Mouse (Mus musculus) heart, adult 2 months (tissue): ENCODE results near the gene Pard6a. TPM values are rescaled to one million over a fixed set of nuclear protein-coding genes. Genes with fewer than 3 reads are reported as not detected.

Experiments
- DNase-seq, 2 experiments: peaks; one replicate each; pipeline ENCODE4 v3.0.0; 2021
- H3K27ac ChIP-seq: fragments of 200-600 bp; 2 replicates; pipeline ENCODE4 v1.8.1; 2022
- H3K27me3 ChIP-seq: fragments of 200-500 bp; 2 replicates; pipeline ENCODE4 v1.6.1; 2012; ENCODE audit warnings: mild to moderate bottlenecking, low read length, inconsistent platforms, mixed read lengths; ENCODE audit not compliant: control insufficient read depth, insufficient read depth
- H3K36me3 ChIP-seq: fragments of 200-500 bp; 2 replicates; pipeline ENCODE4 v1.6.1; 2012; ENCODE audit warnings: low read length, inconsistent platforms; ENCODE audit not compliant: control insufficient read depth, insufficient read depth
- H3K4me1 ChIP-seq: fragments of 200-500 bp; 2 replicates; pipeline ENCODE4 v1.6.1; 2011; ENCODE audit warnings: low read length; ENCODE audit not compliant: control insufficient read depth, insufficient read depth
- H3K4me3 ChIP-seq: fragments of 200-600 bp; 2 replicates; pipeline ENCODE4 v1.8.1; 2022
- H3K79me2 ChIP-seq: fragments of 200-500 bp; replicated peaks from 2 replicates; pipeline ENCODE4 v1.6.1; 2012; ENCODE audit warnings: mild to moderate bottlenecking, inconsistent platforms, low read length, moderate library complexity, mixed read lengths; ENCODE audit not compliant: control insufficient read depth, insufficient read depth
- H3K9ac ChIP-seq: fragments of 200-500 bp; 2 replicates; pipeline ENCODE4 v1.6.1; 2012; ENCODE audit warnings: low read depth, mild to moderate bottlenecking, control low read depth, inconsistent platforms, low read length, mixed read lengths
- CTCF ChIP-seq: fragments of 200-600 bp; IDR thresholded peaks from 2 replicates; pipeline ENCODE4 v1.8.1; 2022; ENCODE audit warnings: antibody characterized with exemption, mild to moderate bottlenecking, moderate library complexity
- EP300 ChIP-seq: fragments of 200-500 bp; IDR thresholded peaks from 2 replicates; pipeline ENCODE4 v1.6.1; 2011; ENCODE audit warnings: low read depth, low read length, control low read depth; ENCODE audit not compliant: insufficient read depth
- POLR2A ChIP-seq: fragments of 200-500 bp; IDR thresholded peaks from 2 replicates; pipeline ENCODE4 v1.6.1; 2011; ENCODE audit warnings: mild to moderate bottlenecking, low read depth, low read length, control low read depth; ENCODE audit not compliant: insufficient read depth
- WGBS: fragments of 180-500 bp; shearing (Covaris S2); methylation state at CpG from one replicate; pipeline ENCODE4 v1.1.7; 2018; 5-methylcytosine and 5-hydroxymethylcytosine counted together
- intact Hi-C: fragments of 180-260 bp; cut with DNase I; formaldehyde crosslinking; loops from one replicate; pipeline ENCODE4 v1.15.1; 2025
- polyA plus RNA-seq: library from polyadenylated mRNA; depleted of rRNA; stranded (reverse); fragments of >200 nt; gene quantifications from 2 replicates; pipeline ENCODE4 v1.2.3, GENCODE M21; 2012
- total RNA-seq, 2 experiments: library from RNA; stranded (reverse); gene quantifications; 2 replicates each; pipeline ENCODE4 v1.2.3; 2021

Pard6a gene
- total and polyA plus RNA-seq, 3 experiments, result 5.5 to 12.0 (median 6.8) TPM

DNA sequence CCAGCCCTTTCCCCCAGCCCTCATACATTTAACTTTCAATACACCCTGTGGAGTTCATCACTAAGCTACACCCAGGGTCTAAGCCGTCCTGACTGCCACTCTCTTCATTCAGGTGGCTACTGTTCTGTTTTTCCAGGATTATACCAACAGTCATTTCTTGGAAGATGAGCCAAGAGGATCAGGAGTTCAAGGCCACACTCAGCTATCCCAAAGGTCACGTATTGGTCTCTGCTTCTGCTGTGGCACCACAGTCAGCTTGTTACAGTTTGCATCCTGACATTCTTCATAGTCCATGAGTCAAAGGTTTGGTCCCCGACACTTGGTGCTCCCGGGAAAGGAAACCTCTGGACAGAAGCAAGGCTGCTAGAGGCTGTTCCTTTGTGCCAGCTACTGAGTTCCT, 18.7 kb downstream of the Pard6a start:
- 71% methylated on average over 4 of the region's 4 CpGs for WGBS
- Histone ChIP-seq H3K36me3 (no peaks in the 10 kb centered on the region), H3K4me1 (peaks cover 3% of the 10 kb centered on the region; the same call in 1 of the 2 replicates), H3K4me3 (no peak overlapping the region), H3K79me2 (no peaks in the 10 kb centered on the region), H3K9ac (no peak overlapping the region), H3K27ac (peak overlapping the region; percentile 23), H3K27me3 (no peaks in the 10 kb centered on the region)
- intact Hi-C loops, result no loop called here
- no peak for DNase-seq
- TF ChIP-seq EP300, result no peak
- no peak for TF ChIP-seq CTCF
- no peak for TF ChIP-seq POLR2A

DNA sequence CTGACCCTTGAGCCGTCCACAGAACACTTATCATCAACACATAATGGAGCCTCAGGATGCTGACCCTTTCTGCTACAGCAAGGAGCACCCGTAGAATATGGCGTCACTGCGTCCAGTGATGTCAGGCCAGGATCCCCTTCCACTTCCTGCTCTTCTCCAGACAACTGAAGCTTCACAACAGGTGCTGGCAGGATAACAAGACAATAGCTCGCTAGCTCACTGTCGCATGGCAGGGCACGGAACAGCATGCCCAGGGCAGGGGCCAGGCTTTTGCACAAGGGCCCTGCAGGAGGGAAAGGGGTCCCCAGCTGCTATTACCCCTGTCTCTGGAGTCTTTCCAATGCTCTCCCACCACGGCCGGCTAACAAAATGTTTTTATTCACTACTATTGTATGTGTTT, 21.9 kb downstream of the Pard6a start:
- H3K27me3 ChIP-seq, result no peaks in the 10 kb centered on the region
- intact Hi-C loops, result loop anchor here (2.0 kb wide), 1 partner anchor 18 kb away; no protein-coding TSS in a partner anchor

DNA sequence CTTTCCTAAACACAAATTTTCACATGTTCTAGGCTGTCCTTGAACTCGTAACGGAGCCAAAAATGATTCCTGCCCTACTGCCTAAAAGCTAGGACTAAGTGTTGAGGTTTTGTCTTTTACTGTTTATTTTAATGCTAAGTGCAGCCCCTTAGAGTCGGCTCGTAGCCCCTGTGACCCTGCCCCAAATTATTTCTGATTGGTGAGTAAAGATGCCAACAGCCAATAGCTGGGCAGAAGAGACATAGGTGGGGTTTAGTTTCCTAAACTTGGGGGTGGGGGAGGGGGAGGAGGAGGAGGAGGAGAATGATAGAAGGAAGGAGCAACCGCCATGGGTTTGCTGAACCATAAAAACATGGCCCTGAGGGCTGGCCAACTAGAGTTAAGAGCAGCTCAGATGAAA, 24.8 kb downstream of the Pard6a start:
- Histone ChIP-seq H3K9ac (no peak overlapping the region), H3K4me3 (no peak overlapping the region), H3K79me2 (no peaks in the 10 kb centered on the region), H3K27ac (no peak overlapping the region), H3K27me3 (no peaks in the 10 kb centered on the region), H3K4me1 (peaks cover 6% of the 10 kb centered on the region), H3K36me3 (no peaks in the 10 kb centered on the region; the same call in 1 of the 2 replicates)
- WGBS, result 92% methylated on average over 5 of the region's 5 CpGs
- no peak for DNase-seq
- intact Hi-C loops, result no loop called here
- TF ChIP-seq CTCF, result no peak
- no peak for TF ChIP-seq EP300

More for the DNA sequence above, 21.9 kb downstream of the Pard6a start:
- no peak for TF ChIP-seq CTCF
- TF ChIP-seq EP300, result no peak
- no peak for TF ChIP-seq POLR2A
- Histone ChIP-seq H3K4me1 (peaks cover 5% of the 10 kb centered on the region), H3K79me2 (no peaks in the 10 kb centered on the region), H3K27ac (no peak overlapping the region), H3K9ac (no peak overlapping the region), H3K36me3 (no peaks in the 10 kb centered on the region; the same call in 1 of the 2 replicates), H3K4me3 (no peak overlapping the region)
- DNase-seq, result no peak
- 87% methylated on average over 9 of the region's 9 CpGs for WGBS

DNA sequence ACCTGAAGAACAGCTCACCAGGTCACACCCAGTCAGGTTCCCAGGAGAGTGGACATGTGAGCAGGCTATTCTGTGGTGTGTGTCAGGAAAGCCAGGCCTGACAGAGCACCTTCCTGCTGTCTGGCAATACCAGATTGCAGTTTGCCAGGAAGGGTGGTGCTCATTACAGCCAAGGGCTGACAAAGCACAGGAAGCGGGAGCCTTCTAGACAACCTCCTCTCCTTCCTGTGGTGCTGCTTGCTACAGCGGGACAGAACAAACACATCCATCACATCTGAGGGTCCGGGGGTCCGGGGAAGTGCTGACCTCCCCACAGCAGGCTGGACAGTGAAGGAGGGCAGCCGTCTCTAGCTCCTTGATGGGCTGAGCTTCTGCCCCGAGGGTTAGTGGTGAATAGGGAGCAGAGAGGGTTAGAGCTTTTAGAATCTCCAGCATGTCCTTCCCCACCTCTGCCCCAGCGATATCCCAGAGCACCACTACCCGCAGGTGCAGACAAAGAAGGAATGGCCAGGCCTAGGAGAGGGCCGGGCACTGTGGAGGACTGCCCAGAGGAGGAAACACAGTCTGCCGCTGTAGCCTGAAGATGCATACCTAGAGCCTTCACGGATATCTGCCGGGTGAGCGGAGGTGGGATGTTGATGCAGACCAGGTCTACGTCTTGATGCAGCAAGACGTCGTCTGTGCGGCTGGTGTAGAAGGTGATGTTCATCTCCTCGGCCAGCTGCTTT, 26.6 kb downstream of the Pard6a start:
- H3K4me1 ChIP-seq, result peaks cover 6% of the 10 kb centered on the region
- intact Hi-C loops, result no loop called here
- no peaks in the 10 kb centered on the region for H3K27me3 ChIP-seq
- H3K4me3 ChIP-seq, result peak overlapping the region; percentile 48
- peak overlapping the region; percentile 3 for H3K9ac ChIP-seq
- 51% methylated on average over 18 of the region's 18 CpGs for WGBS
- no peaks in the 10 kb centered on the region; the same call in 1 of the 2 replicates for H3K36me3 ChIP-seq
- DNase-seq, result peak; percentile 60 to 80
- TF ChIP-seq CTCF, result no peak
- TF ChIP-seq POLR2A, result peak; percentile 72
- peak; percentile 97 for TF ChIP-seq EP300
- H3K79me2 ChIP-seq, result no peaks in the 10 kb centered on the region
- peak overlapping the region; percentile 86 for H3K27ac ChIP-seq

DNA sequence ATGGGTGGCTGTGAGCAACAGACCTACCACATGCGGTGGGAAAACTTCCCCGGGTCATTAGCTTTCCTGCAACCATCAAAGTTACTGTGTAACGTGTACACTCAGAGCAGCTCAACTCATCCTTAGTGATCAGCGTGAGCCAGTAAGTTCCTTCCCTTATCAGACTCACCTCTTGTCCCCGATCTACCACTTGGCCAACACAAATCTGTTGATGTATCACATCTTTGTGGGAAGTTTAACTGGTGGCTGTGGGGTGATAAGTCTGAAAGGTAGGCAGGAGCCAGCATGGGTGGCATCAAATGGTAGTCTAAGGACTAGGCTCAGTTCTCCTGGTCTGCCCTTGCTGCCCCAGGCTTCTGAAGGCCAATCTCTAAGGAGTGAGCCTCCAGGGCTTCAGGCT, 31.2 kb downstream of the Pard6a start:
- H3K36me3 ChIP-seq, result no peaks in the 10 kb centered on the region
- H3K9ac ChIP-seq, result no peak overlapping the region
- TF ChIP-seq POLR2A, result no peak
- TF ChIP-seq CTCF, result no peak
- TF ChIP-seq EP300, result no peak
- H3K27ac ChIP-seq, result no peak overlapping the region
- no peaks in the 10 kb centered on the region for H3K27me3 ChIP-seq
- DNase-seq, result no peak
- H3K79me2 ChIP-seq, result no peaks in the 10 kb centered on the region
- H3K4me1 ChIP-seq, result 0 out of 2 replicates have a peak, but pooled peaks cover 1% of the 10 kb centered on the region
- no peak overlapping the region for H3K4me3 ChIP-seq
- 91% methylated on average over 5 of the region's 5 CpGs for WGBS
- intact Hi-C loops, result no loop called here

DNA sequence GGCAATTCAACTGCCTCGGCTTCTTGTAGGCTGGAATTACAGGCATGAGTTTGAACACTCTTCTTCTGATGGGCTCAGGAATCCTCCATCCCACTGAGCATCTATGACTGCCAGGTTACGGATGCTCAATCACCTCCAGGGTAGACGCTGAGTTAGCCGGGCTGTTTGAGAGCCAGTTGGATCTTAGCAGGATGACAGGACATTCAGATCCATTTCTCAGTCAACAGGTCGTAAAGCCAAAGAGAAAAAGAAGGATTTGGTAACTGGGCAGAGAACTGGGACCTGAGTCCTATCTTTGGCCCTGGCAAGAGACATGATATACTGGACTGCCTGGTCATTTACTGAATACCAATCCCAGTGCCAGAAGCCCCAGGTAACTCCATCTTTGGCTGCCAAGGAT, 38.3 kb downstream of the Pard6a start:
- intact Hi-C loops, result no loop called here

More for the DNA sequence above, 38.3 kb downstream of the Pard6a start:
- H3K36me3 ChIP-seq, result no peaks in the 10 kb centered on the region
- 93% methylated on average over 5 of the region's 5 CpGs for WGBS
- H3K4me1 ChIP-seq, result no peaks in the 10 kb centered on the region
- no peak overlapping the region for H3K9ac ChIP-seq
- H3K79me2 ChIP-seq, result 0 out of 2 replicates have a peak, but pooled peaks cover 1% of the 10 kb centered on the region
- TF ChIP-seq POLR2A, result no peak
- TF ChIP-seq EP300, result no peak
- no peak for TF ChIP-seq CTCF
- H3K4me3 ChIP-seq, result no peak overlapping the region
- no peak overlapping the region for H3K27ac ChIP-seq
- no peak for DNase-seq
- no peaks in the 10 kb centered on the region for H3K27me3 ChIP-seq
